In the genomic region with DNA sequence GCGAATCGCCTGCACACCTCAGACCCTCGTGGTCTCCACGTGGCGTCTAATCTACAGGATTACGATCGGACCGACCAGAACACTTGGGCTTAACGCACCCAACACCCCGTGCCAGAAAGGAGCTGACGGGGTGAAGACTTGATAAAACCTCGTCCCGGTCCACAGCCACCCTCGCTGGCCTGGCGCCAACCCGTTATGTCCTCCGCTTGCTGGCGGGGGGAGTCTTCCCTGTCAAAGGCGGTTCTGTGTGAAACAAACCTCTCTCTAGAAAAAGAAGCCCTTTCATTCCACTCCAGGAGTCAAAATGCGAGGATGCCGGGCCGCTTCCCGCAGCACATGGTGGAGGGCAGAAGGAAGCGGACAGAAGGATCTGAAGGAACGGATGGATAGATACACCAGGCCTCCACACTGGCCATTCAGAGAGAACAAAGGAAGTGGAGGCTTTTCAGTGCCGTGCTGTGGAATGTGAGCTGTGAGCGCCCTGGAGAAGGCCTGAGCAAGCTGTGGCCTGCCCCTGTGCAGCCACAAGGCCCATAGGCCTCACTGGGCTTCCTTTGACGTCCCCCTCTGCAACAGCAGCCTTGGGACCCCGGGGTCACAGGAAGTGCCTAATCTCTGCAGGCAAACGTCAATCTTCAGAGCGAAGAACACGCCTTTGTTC, we compare ENCODE assay signal across 9 mouse cellular contexts.
DNase-seq lines count a peak whose midpoint lies in the region; ATAC-seq and TF ChIP-seq lines count a peak whose summit lies in the region.
"Had no signal": no experiment of that assay in that cellular context is flagged by ENCODE, and none has a peak within 500 bp of the region (broad histone marks: within the 10 kb centered on the region; RNA-seq: fewer than 3 reads in every experiment).

No protein-coding gene starts in this region.

- H3K4me2 ChIP-seq in liver, embryonic 14.5 days (ENCODE audit: low read depth), result no peak overlapping the region
- H3K4me2 ChIP-seq in liver, embryonic 11.5 days, result no peak overlapping the region
- no peak overlapping the region for H3K4me2 ChIP-seq in hindbrain, embryonic 12.5 days (replicated peaks)
- no peak overlapping the region for H3K4me2 ChIP-seq in neural tube, embryonic 13.5 days

- no peak overlapping the region for H3K27ac ChIP-seq in liver, embryonic 14.5 days
- H3K27ac ChIP-seq in liver, embryonic 11.5 days (ENCODE audit: low read depth, low read length), result no peak overlapping the region
- peak overlapping the region; percentile 87 for H3K27ac ChIP-seq in embryonic facial prominence, embryonic 10.5 days (replicated peaks)
- peak overlapping the region; percentile 56; the same call in 1 of the 2 replicates for H3K27ac ChIP-seq in hindbrain, embryonic 12.5 days
- H3K27ac ChIP-seq in neural tube, embryonic 13.5 days (replicated peaks), result peak overlapping the region; percentile 46

- WGBS in liver, embryonic 14.5 days (ENCODE audit: insufficient replicate concordance), result 76% methylated on average over 32 of the region's 32 CpGs
- WGBS in liver, embryonic 11.5 days, result 83% methylated on average over 32 of the region's 32 CpGs
- WGBS in embryonic facial prominence, embryonic 10.5 days, result 58% methylated on average over 32 of the region's 32 CpGs
- WGBS in hindbrain, embryonic 12.5 days, result 56% methylated on average over 32 of the region's 32 CpGs
- WGBS in neural tube, embryonic 13.5 days, result 76% methylated on average over 32 of the region's 32 CpGs

- TF ChIP-seq EP300 in liver, embryonic 14.5 days (IDR thresholded peaks at IDR 0.05; ENCODE audit: low read depth), result no peak

- H3K4me1 ChIP-seq in liver, embryonic 14.5 days (replicated peaks; ENCODE audit: control insufficient read depth in 2 of 2, insufficient read depth in 2 of 2, low read length in 1 of 2), result peaks cover 0 to 2% of the 10 kb centered on the region in 2 experiments; a peak in 2 of 4 replicates
- H3K4me1 ChIP-seq in liver, embryonic 11.5 days (replicated peaks; ENCODE audit: control insufficient read depth, insufficient read depth, low read length), result no peaks in the 10 kb centered on the region
- H3K4me1 ChIP-seq in embryonic facial prominence, embryonic 10.5 days, result peaks cover 62% of the 10 kb centered on the region
- peaks cover 17% of the 10 kb centered on the region for H3K4me1 ChIP-seq in hindbrain, embryonic 12.5 days
- peaks cover 25% of the 10 kb centered on the region for H3K4me1 ChIP-seq in neural tube, embryonic 13.5 days (replicated peaks)

- no peaks in the 10 kb centered on the region for H3K9me3 ChIP-seq in liver, embryonic 14.5 days (ENCODE audit: control insufficient read depth, low read length)
- H3K9me3 ChIP-seq in liver, embryonic 11.5 days (ENCODE audit: control insufficient read depth, low read length), result no peaks in the 10 kb centered on the region
- 0 out of 2 replicates have a peak, but pooled peaks cover 5% of the 10 kb centered on the region for H3K9me3 ChIP-seq in embryonic facial prominence, embryonic 10.5 days
- H3K9me3 ChIP-seq in hindbrain, embryonic 12.5 days (replicated peaks), result no peaks in the 10 kb centered on the region
- 0 out of 2 replicates have a peak, but pooled peaks cover 4% of the 10 kb centered on the region for H3K9me3 ChIP-seq in neural tube, embryonic 13.5 days

- 0 out of 2 replicates have a peak, but pooled peaks have one; percentile 26 for ATAC-seq in liver, embryonic 14.5 days (ENCODE audit: insufficient read depth)
- ATAC-seq in liver, embryonic 11.5 days (replicated peaks; ENCODE audit: low FRiP score), result no peak; the same call in 1 of the 2 replicates
- peak; percentile 59; the same call in 1 of the 2 replicates for ATAC-seq in hindbrain, embryonic 12.5 days (ENCODE audit: low FRiP score)
- ATAC-seq in neural tube, embryonic 13.5 days (ENCODE audit: low read depth), result no peak
- ATAC-seq in frontal cortex, adult (ENCODE audit: low TSS enrichment), result no peak
- ATAC-seq in megakaryocyte-erythroid progenitor cell, adult 5-6 weeks (replicated peaks; ENCODE audit: low FRiP score, low TSS enrichment, poor library complexity, severe bottlenecking), result no peak
- ATAC-seq: Patski had no signal

- H3K4me3 ChIP-seq in liver, embryonic 14.5 days (ENCODE audit: insufficient read depth in 1 of 2, low read depth in 2 of 2, low read length in 2 of 2), result no peak overlapping the region
- H3K4me3 ChIP-seq in liver, embryonic 11.5 days (ENCODE audit: low read depth, low read length), result no peak overlapping the region
- 0 out of 2 replicates have a peak overlapping the region, but pooled peaks have one; percentile 3 for H3K4me3 ChIP-seq in embryonic facial prominence, embryonic 10.5 days
- H3K4me3 ChIP-seq in hindbrain, embryonic 12.5 days, result no peak overlapping the region
- no peak overlapping the region for H3K4me3 ChIP-seq in neural tube, embryonic 13.5 days

- H3K27me3 ChIP-seq in liver, embryonic 14.5 days (ENCODE audit: control insufficient read depth, insufficient read depth, low read length), result no peaks in the 10 kb centered on the region
- no peaks in the 10 kb centered on the region for H3K27me3 ChIP-seq in liver, embryonic 11.5 days (replicated peaks; ENCODE audit: control insufficient read depth, insufficient read depth, low read length)
- H3K27me3 ChIP-seq in embryonic facial prominence, embryonic 10.5 days (replicated peaks; ENCODE audit: low read depth, poor library complexity, severe bottlenecking), result no peaks in the 10 kb centered on the region
- H3K27me3 ChIP-seq in hindbrain, embryonic 12.5 days, result no peaks in the 10 kb centered on the region
- no peaks in the 10 kb centered on the region for H3K27me3 ChIP-seq in neural tube, embryonic 13.5 days
- H3K27me3 ChIP-seq: Patski had no signal

- TF ChIP-seq CTCF in liver, embryonic 14.5 days (IDR thresholded peaks at IDR 0.05; ENCODE audit: low read depth), result no peak

- no peak for DNase-seq in liver, embryonic 14.5 days (ENCODE audit: low read depth in 3 of 3, low spot score in 3 of 3)
- DNase-seq in liver, embryonic 11.5 days (ENCODE audit: low spot score), result no peak
- peak; percentile 78 for DNase-seq in embryonic facial prominence, embryonic 10.5 days (ENCODE audit: low spot score)
- no peak for DNase-seq in left cerebral cortex, adult 9 months (ENCODE audit: low spot score in 2 of 2)

- no peaks in the 10 kb centered on the region for H3K36me3 ChIP-seq in liver, embryonic 14.5 days (replicated peaks; ENCODE audit: control insufficient read depth, insufficient read depth, low read depth)
- no peaks in the 10 kb centered on the region for H3K36me3 ChIP-seq in liver, embryonic 11.5 days (ENCODE audit: control insufficient read depth, insufficient read depth, low read length)
- peaks cover 17% of the 10 kb centered on the region for H3K36me3 ChIP-seq in embryonic facial prominence, embryonic 10.5 days (replicated peaks)
- no peaks in the 10 kb centered on the region for H3K36me3 ChIP-seq in hindbrain, embryonic 12.5 days
- no peaks in the 10 kb centered on the region for H3K36me3 ChIP-seq in neural tube, embryonic 13.5 days

- H3K9ac ChIP-seq in liver, embryonic 14.5 days (replicated peaks), result no peak overlapping the region
- H3K9ac ChIP-seq in liver, embryonic 11.5 days (ENCODE audit: low read depth, low read length), result no peak overlapping the region
- no peak overlapping the region for H3K9ac ChIP-seq in hindbrain, embryonic 12.5 days
- no peak overlapping the region for H3K9ac ChIP-seq in neural tube, embryonic 13.5 days

Comparison
In these comparisons a context has a peak if more than half of its experiments do, and no peak if none do; other contexts are left out.
1. ATAC-seq: peak in liver, embryonic 14.5 days (single experiment) and hindbrain, embryonic 12.5 days (single experiment); none in liver, embryonic 11.5 days (single experiment), neural tube, embryonic 13.5 days (single experiment), frontal cortex, adult (single experiment) and megakaryocyte-erythroid progenitor cell, adult 5-6 weeks (single experiment).
2. H3K27ac ChIP-seq: peak in embryonic facial prominence, embryonic 10.5 days (single experiment), hindbrain, embryonic 12.5 days (single experiment) and neural tube, embryonic 13.5 days (single experiment); none in liver, embryonic 14.5 days (single experiment) and liver, embryonic 11.5 days (single experiment).